Mouse (Mus musculus): ENCODE results near the gene Lsm2.
"Not testable (repeated sequence)": the region's sequence is repeated elsewhere in the genome, so short reads cannot be mapped to it uniquely, and the experiment has no call there.

Gene Lsm2

DNA sequence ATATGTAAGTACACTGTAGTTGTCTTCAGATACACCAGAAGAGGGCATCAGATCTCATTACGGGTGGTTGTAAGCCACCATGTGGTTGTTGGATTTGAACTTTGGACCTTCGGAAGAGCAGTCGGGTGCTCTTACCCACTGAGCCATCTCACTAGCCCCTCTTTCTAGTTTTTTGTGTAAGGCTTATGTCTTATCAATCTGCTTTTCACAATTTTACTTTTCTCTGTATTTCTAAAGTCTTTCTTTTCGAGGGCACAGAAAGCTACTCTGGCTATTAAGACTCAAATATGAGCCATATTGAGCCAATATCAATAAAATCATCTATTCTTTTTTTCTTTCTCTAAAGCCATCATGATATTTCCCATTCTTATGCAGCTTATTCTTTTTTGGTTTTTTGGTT, 13.5 kb downstream of the Lsm2 start:
- not testable (repeated sequence) for DNase-seq

DNA sequence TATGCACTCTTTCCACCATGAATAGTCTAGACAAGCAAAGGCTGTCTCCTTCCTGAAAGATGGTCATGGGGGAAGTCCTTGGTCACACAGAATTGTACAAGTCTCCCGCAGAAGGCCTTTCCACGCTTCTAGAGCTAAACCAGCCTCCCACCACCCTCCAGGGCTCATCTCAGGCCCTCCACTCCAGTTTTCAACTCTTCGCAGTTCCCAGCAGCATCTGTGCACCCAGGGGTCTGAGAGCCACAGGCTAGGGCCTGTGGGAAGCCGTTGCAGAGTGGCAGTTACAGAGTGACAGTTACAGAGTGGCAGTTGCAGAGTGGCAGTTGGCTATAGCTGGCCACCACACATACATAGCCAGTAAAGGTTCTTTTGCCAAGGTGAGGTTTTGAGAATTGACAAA, 14.3 kb downstream of the Lsm2 start:
- DNase-seq: not testable (repeated sequence)

DNA sequence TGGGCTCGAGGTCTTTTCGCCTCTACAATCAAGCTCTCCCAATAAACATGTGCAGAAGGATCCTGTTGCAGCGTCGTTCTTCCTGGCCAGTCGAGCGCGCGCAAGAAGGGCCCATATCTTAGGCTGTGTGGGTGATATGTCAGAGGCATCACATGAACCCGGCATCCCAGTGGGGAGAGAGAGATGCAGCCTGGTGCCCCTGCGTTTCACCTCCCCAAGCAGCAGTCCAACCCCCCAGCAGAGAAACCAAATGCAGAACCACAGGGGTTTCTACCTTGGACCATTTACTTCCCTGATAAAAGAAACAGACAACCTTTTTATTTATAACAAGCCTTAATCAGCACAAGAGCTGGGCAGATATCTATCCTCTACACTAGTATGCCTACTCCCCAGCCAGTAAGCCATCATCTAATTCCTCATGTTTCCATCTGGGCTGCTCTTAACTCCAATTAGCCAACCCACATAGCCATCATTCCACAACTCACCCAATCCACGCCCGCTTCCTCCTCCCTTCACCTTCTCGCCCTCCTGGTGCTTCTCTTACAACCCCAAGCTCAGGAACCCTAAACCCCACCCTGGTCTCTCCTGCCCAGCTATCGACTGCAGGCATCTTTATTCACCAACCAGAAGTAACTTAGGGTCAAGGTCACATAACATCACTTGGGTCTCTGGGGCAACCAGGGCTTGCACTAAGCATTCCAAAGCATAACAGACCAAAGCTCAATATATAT, 14.9 kb downstream of the Lsm2 start:
- DNase-seq: no peak

DNA sequence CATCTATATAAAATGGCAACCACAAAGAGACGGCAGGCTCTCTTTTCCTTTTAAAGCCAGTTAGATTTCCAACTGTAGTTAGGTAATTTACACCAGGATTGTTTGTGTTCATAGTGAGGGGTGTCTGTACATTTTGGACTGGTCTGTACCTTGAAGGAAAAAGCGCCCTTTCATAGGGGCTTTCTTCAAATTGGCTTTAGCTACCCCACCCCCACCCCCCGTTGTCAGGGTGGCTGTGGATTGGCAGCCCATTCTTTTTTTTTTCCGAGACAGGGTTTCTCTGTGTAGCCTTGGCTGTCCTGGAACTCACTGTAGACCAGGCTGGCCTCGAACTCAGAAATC, 15.5 kb downstream of the Lsm2 start:
- no peak for DNase-seq

DNA sequence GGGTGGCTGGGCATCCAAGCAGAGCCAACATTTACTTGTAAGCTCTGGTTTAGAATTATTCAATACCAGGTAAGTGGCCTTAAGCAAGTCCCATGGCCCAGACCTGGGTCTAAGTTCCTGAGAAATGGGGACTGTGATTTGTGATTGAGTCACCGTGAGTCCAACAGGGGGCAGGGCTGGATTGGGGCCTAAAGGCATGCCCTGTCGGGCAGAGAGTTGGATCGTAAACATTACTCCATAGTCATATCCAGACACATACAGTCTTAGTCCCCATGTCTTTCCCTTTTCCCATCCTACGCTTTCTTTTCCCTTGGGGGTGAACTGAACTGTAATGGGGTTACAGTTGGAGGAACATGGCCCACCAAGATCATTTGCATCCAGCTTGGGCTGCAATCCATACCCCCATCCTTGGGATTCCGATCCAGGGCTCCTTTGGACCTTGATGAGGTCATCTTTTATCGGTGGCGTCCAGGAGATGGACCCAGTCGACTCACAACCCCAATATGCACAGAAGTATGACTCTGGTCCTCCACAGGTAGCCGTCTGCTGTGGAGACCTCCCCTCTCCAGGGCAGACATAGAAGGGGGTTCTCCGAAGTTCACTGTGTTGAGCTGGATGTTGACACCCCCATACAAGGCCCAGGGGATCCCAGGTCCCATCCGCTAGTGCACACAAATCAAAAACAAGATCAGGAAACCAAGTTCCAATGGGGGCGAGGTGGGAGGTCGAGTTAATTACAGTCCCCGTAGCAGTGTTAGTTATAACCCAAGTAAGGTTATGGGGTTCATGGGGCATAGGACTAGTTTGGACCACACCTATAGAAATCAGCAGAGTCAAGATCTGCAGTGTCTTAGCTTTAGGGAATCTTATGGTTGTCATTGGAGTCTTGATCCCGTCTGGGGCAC, 17.1 kb downstream of the Lsm2 start:
- DNase-seq: no peak

DNA sequence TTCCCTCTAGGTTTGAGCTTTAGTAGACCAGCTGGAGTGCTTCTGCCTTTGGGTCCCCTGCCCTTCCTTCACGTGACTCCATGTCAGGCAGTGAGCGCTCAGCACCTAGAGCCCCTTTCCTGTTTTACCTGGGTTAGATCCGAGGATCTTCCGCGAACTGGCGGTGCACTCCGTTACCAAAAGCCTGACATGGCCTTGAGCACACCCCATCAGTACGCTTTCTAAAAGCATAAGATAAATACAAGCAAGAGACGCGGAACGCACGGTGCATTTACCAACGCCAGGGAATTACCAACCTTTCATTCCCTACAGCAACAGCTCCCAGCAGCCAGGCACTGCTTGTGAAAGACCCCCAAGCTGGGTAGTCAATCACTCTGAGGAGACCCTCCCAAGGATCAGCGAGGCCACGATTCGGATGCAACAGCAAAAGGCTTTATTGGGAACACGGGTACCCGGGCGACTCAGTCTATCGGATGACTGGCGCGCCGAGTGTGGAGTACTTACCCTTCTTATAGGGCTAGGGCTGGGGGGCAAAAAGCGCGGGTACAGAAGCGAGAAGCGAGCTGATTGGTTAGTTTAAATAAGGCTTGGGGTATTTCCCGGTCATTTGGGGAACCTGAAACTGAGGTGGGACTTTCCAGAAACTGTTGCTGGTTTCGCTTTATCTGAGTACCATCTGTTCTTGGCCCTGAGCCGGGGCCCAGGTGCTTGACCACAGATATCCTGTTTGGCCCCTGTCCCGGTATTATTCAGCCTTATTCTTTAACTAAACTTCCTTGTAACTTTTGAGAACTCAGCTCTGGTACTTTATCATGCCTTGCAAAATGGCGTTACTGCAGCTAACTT, 18.4 kb downstream of the Lsm2 start:
- DNase-seq: not testable (repeated sequence)

DNA sequence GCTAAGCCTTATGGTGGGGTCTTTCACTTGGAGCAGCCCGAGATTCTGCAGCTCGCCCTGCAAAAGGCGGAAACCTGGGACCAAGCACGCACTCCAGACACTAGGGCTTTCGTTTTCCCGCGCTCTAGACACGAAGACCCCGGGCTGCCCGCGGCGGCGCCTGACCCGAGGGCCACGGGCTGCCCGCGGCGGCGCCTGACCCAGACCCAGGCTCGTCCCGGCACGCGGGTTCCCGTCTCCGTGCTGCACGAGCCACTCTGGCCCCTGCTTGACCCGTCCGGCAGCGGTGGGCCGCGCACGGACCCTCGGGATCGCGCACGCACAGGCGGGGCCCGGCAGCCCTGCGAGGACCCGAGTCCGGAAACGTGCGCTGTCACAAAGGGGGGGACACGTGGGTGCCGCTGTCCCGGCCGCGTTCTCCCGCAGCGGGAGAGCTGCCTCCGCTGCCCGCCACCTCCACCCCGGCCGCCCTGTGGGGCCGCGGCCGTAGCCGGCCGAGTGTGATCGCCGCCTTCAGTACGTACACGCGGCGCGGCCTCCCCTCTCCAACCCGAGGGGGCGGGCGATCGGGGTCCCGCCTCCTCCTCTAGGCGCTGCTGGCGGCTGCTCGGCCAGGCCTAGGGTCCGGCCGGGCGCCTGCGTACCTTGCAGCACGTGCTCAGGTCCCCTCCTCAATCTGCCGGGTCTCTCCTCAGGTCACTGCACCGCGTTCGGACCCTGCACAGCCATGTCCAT, 19.2 kb downstream of the Lsm2 start, which contains the start of gene Vars:
Vars (plus strand) TSS at position 271 of the 735 bp plus-strand sequence.
- peak; percentile 66 to 72 for DNase-seq

DNA sequence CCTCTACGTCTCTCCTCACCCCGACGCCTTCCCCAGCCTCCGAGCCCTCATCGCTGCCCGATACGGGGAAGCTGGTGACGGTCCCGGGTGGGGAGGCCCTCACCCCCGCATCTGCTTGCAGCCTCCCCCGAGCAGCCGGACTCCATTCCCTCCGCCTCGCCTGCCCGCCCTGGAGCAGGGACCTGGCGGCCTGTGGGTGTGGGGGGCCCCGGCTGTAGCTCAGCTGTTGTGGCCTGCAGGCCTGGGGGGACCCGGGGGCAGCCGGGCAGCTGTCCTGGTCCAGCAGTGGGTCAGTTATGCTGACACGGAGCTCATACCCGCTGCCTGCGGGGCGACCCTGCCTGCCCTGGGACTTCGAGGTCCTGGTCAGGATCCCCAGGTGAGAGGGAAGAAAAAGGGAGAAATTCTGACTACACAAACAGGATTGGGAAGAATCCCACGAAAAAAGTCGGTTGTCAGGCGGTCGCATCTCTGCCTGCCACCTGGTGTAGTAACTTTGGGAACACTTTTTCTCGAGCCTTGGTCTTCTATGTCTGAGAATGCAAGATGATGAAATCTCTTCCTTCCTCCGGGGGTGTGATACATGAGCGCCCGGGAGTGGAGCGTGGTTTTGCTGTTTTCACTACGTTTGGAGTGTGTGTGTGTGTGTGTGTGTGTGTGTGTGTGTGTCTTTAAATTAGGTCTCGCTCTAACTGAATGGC, 19.9 kb downstream of the Lsm2 start:
- no peak for DNase-seq

DNA sequence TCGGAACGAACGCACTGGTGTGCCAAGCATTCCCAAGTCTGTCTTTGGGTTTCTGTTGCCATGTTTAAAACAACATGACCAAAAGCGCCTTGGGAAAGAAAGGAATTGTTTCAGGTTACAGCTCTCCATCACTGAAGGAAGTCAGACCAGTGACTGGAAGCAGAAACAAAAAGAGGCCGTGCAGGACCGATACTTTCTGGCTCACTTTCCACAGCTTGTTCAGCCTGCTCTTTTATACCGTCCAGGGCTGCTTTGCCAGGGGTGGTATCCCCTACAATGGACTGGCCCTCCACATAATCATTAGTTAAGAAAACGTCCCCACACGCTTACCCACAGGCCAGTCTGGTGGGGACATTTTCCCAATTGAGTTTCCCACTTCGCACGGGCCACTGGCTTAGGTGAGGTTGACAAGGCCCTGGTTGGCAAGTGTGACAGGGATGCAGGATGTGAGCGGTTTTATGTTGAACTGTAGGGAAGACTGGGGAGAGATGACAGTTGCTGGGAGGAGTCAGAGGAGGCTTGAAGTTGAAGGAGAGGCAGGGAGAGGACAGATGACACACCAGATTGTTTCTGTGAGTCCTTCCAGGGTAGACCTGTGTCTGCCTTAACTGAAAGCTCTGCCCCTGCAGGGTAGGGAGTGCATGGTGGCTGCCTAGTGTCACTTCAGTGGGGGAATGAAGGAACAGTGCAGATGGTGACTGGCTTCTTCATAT, 20.6 kb downstream of the Lsm2 start:
- no peak for DNase-seq

DNA sequence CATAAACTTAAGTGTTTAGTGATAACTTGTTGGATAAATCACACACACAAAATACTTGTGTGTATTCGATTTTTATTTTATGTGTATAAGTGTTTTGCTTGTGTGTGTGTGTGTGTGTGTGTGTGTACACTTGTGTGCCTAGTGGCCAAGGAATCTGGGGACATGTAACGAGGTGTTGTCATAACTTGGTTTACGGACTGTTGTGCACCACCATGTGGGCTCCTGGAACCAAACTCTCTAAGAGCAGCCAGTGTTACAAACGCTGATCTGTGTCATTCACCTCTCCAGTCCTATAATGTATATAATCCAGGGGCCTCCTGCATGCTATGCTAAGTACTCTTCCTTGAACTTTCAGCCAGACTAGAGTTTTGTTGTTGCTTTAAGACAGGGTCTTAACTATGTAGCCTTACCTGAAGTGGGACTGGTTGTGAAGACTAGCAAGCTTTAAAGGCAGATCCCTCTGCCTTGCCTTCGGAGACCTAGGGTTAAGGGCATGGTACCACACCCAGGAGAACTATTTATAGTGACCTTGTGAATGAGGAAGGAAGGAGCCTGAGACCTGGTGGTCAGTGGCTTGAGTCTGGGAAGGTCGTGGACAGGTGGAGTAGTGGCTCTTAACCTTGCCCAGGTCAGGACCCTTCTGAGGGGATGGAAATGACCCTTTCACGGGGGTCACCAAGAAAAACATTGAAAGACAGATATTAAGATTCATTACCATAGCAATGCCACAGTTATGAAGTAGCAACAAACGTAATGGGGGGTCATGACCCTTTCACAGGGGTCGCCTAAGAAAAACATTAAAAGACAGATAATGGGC, 21.6 kb downstream of the Lsm2 start:
- DNase-seq: no peak

DNA sequence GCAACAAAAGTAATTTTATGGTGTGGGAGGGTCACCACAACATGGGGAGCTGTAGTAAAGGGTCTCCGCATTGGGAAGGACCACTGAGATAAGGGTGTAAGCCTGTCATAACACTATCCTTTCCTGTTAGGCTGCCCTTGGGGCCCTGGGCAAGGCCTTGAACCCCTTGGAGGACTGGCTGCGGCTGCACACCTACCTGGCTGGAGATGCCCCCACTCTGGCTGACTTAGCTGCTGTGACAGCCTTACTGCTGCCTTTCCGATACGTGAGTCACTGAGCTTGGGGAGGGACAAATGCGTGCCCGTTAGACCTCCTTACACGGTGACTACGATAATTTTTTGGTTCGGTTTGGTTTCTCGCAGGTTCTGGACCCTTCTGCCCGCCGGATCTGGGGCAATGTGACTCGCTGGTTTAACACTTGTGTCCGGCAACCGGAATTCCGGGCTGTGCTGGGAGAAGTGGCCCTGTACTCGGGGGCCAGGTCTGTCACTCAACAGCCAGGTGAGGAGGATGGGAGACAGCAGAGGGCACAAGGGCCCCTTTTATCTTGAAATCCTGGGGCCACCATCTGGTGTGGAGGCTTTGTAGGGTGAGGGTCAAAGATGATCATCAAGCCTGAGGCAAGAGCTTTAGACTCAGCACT, 22.5 kb downstream of the Lsm2 start:
- no peak for DNase-seq

DNA sequence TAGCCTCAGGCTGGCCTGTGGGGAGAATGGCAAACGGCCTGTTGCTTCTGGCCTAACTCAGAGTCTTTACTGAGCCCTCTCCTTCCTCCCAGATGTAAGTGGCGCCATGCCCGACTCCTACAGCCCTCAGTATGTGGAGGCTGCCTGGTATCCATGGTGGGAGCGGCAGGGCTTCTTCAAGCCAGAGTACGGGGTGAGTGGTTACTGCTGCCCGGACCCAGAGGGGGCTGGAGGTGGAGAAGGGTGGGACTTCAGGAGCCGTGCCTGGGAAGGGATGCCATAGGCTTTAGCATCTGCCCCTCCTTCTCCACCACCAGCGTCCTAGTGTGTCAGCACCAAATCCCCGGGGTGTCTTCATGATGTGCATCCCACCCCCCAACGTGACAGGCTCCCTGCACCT, 23.5 kb downstream of the Lsm2 start:
- no peak for DNase-seq

DNA sequence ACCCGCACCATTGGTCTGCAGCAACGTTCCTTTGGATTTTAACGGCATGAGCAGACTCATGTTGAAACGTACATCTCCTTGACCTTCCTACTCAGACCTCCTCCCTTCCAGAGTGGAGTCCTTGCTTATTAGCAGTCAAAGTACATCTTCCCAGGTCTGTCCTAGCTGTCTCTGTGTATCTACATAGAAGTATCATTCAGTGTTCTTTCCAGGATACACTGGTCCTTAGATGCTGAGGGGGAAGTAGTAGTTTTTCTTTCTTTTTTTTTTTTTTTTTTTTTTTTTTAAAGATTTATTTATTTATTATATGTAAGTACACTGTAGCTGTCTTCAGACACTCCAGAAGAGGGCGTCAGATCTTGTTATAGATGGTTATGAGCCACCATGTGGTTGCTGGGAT, 24.2 kb downstream of the Lsm2 start:
- not testable (repeated sequence) for DNase-seq

DNA sequence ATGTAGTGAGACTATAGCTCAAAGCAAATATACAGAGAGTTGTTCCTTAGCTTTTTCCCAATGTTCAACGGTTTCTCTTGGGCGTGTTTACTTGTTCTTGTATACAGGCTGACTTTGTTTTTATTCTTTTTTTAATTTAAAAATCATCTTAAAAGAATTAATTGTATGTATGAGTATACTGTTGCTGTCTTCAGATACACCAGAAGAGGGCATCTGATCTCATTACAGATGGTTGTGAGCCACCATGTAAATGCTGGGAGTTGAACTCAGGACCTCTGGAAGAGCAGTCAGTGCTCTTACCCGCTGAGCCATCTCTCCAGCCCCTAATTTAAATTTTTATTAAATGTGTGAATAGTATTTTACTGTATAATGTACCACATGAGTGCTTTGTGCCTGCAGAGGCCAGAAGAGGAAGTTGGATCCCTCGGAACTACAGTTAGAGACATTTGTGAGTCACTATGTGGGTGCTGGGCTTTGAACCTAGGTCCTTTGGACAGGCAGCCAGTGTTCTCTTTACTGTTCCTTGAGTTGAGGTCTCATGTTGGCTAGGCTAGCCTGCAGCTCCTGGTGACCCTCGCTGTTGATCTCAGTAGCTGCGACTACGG, 25.8 kb downstream of the Lsm2 start:
- DNase-seq: no peak

DNA sequence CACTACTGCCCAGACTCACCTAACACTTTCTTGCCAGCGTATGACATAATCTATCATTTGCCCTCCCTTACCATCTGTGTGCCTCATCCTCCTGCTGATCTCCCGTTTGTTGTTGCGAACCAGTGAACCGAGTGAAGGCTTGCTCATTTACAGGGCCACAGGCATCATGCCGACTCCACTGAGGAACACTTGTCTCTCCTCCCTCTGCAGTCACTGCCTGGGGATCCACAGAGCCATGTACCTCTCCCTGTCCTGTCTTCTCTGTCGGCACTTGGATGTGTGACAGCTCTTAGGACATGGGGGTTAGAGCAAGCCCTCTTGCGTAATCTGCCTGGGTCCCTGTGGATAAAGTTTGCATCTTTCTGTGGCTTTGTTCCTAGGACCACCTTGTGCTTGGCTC, 27.9 kb downstream of the Lsm2 start:
- DNase-seq: no peak

DNA sequence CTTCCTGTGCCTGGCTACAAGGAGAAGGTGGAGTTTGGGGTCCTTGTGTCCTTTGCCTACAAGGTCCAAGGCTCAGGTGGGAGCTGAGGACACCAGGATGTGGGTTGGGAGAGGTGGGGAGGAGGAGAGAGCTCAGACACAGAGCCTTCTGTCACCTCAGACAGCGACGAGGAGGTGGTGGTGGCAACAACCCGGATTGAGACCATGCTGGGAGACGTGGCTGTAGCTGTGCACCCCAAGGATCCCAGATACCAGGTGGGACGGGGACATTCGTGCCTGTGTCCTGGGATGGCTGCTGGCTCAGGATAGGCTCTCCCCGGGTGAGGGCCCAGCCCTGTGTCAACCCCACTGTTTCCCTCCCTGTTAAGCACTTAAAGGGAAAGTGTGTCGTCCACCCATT, 29.8 kb downstream of the Lsm2 start:
- DNase-seq: no peak

DNA sequence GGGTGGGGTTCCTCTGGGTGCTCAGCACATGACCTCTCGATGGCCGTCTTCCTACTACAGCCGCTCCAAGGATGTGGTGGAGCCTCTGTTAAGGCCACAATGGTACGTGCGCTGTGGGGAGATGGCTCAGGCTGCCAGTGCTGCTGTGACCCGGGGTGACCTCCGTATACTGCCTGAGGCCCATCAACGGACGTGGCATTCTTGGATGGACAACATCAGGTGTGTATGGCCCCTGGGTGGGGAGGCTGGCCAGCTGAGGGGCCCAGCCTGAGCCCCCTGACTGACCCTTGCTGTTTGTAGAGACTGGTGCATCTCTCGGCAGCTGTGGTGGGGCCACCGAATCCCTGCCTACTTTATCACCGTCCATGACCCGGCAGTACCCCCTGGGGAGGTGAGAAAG, 30.8 kb downstream of the Lsm2 start:
- DNase-seq: no peak

DNA sequence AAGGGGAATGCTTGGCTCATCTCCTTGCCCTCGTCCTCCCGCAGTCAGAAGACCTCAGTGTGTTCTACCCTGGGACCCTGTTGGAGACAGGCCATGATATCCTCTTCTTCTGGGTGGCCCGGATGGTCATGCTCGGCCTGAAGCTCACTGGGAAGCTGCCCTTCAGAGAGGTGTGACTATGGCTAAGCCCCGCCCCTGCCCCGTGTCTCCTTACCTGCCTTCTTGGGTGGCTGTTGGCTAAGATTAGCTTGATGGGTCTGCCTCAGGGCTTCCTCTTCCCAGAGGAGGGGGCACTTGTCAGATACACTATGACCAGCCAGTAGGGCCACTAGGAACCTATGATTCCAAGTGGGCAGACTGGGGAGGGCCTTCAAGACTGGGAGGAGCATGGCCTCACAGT, 31.6 kb downstream of the Lsm2 start:
- DNase-seq: no peak

DNA sequence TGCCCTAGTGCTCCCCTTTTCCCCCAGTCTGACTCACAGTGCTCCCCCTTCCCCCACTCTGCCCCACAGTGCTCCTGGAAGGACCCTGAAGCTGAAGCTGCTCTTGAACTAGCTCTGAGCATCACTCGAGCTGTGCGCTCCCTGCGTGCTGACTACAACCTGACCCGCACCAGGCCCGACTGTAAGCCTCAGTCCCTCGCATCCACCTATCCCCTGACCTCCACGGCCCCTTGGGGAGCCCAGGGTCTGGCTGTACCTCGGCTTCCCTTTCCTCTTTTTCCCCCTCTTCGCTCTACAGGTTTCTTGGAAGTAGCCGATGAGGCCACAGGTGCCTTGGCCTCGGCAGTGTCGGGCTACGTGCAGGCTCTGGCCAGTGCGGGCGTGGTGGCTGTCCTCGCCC, 33.6 kb downstream of the Lsm2 start:
- DNase-seq: no peak
